Mouse (Mus musculus) layer of hippocampus, postnatal 10 days (tissue): Measurements from ENCODE around the gene Rhbdd3. TPM values are rescaled to one million over a fixed set of nuclear protein-coding genes. Genes with fewer than 3 reads are reported as not detected.

ENCODE experiments used
- DNase-seq, 2 experiments: peaks; one replicate each; pipeline ENCODE4 v3.0.0; 2021; ENCODE audit warnings: low spot score in 2 of 2
- long read RNA-seq: library from polyadenylated mRNA; stranded (forward); transcript quantifications from one replicate; pipeline ENCODE4 v2.0.0, GENCODE M21; 2023
- total RNA-seq, 2 experiments: library from RNA; stranded (reverse); gene quantifications; 2 replicates each; pipeline ENCODE4 v1.2.3; 2021

Rhbdd3 gene
- 10 to 100 TPM; 22.7 to 23.2 TPM for total RNA-seq
- long read RNA-seq, transcript Rhbdd3-202 (9 exons, 2,333 nt) = major isoform, 14 of 36 reads
- long read RNA-seq, partial matches to known transcripts = 4 of 36 reads
- long read RNA-seq, other reads (novel, unspliced or antisense) = 16 of 36 reads

- DNase-seq = peak; percentile 99 to 100
Observed at GRCm38 (mm10) chr11:5098736-5099542, at the start of gene Rhbdd3, which contains the start of gene Ewsr1. Gene Rhbdd3, plus strand, starts transcription at chr11:5098926. Gene Ewsr1, minus strand, starts transcription at chr11:5099266.

DNA sequence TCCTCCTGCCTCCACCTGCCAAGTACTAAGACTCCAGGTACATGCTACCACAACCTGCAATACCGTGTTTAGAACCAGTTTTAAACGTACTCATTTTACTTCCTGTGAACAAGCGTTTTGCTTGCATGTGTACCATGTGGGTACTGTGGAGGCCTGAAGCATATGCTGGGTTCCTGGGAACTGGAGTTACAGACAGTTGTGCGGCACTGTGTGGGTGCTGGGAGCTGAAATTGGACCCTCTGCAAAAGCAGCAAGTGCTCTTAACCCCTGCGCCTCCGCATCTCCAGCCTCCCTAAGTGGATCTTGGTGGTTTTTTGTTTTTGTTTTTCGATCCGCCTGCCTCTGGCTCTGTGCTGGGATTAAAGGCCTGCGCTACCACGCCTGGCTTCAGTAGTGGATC is 47.1 kb upstream of the Rhbdd3 start:
- no peak for DNase-seq

DNA sequence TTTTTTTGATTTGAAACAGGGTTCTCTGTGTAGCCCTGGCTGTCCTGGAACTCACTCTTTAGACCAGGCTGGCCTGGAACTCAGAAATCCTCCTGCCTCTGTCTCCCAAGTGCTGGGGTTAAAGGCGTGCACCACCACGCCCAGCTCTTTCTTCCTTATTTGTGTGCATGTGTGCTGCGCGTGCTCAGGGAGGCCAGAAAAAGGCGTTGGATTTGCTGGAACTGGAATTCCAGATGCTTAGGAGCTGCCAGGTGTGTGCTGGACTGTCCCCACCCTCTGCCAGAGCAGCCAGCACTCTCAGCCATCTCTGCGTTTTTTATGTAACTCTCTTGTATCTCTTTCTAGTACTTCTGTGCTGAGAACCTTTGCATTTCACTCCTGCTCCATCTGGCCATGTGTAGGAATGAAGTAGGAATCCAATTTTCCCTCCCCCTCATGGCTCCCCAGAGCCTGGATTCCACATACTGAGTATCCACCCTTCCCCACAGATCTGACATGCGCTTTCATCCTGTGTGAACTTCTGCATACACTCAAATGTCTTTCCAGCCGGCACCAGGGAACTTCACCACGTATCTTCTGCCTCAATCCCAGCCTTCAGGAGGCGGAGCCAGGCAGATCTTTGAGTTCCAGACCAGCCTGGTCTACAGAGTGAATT is 46.4 kb upstream of the Rhbdd3 start:
- no peak for DNase-seq

DNA sequence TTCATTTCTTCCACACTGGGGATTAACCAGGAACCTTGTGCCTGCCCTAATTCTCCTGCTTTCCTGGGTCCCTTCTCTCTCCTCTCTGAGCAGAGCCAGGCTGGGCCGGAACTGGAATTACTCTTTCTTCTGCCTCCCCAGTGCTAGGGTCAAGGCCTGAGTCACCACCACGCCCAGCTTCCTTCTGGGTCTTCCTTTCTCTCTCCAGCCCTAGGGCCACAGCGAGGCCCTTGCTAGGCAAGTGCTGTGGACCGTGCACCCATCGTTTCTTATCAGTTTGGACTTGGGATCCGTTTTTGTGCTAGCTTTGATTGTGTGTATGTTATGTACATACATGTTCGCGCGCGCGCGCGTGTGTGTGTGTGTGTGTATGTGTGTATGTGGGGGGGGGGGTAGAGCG is 44.6 kb upstream of the Rhbdd3 start:
- DNase-seq = no peak

- DNase-seq = no peak
Observed at GRCm38 (mm10) chr11:5054874-5055273, 43.9 kb upstream of the Rhbdd3 start.

DNA sequence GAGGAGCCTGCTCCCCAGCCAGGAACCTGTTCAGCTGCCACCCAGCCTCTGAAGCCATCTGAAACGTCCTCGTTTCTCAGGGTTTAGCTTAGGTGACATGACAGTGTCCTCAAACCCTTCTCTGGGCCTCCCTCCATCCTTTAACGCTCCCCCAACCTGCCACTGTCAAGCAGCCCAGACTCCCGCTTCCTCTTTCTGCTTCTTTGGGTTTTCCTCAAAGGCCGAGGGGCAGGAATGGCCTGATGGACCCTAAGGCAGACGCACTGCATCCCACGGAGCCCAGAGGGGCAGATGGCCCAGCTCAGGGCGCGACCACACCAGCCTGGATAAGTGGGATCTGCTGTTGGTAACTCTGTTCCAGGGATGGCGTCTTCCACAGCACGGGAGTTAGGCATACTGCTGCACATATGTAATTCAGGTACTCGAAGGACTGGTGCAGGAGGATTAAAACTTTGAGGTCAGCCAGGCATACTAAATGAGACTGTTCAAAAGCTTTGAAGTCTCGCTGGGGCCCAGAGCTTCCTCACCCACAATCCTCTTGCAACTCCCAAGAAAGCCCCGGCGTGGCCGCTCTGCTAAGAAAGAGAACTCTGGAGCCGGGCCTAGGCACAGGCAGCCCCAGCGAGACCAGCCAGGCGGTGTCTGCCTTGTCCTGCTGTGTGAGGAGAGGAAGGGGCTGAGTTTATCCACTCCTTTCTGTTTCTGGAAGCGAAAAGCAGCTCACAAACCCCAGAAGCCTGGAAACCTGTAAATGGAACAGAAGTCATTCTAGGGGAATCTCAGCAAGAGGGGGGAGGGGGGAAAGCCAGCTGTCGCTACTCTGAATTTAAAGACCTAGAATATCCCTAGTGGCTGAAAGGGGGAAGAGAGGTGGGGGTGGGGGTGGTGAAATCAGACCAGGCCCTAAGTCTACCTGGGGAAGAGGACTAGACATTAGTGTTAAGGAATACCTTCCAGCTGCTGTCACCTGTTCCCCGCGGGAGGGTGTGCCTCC is 42.5 kb upstream of the Rhbdd3 start:
- no peak for DNase-seq

- DNase-seq = no peak
Observed at GRCm38 (mm10) chr11:5057064-5057463, 41.7 kb upstream of the Rhbdd3 start.

DNA sequence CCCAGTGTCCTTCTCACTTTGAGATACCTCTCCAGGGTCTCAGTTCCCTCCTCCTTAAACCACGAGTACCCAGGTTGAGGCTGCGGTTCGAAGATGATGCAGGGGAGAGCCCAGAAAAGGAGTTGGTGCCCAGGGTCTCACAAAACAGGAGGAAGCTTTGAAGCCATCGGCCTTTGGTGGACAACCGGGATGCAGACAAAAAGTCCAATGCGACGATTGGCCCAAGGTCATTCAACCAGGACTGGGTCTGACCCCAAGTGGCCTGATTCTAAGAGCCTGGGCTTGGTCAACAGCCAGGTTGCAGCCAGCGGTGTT is 41.2 kb upstream of the Rhbdd3 start:
- DNase-seq = no peak

GRCm38 (mm10) chr11:5057856-5058641 is 40.7 kb upstream of the Rhbdd3 start, which contains the start of gene Rasl10a:
Gene Rasl10a, plus strand, starts transcription at chr11:5058128.
- peak; percentile 46 to 54 for DNase-seq

GRCm38 (mm10) chr11:5058783-5059182 is 39.9 kb upstream of the Rhbdd3 start:
- no peak for DNase-seq

DNA sequence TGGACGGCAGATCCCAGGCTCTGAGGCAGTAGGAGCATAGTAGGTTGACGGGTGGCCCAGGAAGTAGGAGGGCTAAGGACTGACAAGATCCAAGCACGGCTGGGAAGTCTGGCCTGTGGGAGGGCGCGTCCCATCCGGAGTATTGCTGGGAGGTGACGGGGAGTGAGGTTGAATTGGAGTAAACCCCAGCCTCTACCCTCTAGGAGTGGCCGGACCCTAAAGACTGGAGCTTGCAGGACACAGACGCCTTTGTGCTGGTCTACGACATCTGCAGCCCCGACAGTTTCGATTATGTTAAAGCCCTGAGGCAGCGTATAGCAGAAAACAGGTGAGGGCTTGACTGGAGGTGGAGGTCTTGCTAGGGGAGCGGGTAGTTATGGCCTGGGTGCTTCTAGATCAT is 39.5 kb upstream of the Rhbdd3 start:
- DNase-seq = no peak

- DNase-seq = peak; percentile 66 to 74
Observed at GRCm38 (mm10) chr11:5059704-5060156, 39.0 kb upstream of the Rhbdd3 start.

GRCm38 (mm10) chr11:5060756-5061412 is 37.8 kb upstream of the Rhbdd3 start:
- peak in 1 of 2 experiments; percentile 39 for DNase-seq

DNA sequence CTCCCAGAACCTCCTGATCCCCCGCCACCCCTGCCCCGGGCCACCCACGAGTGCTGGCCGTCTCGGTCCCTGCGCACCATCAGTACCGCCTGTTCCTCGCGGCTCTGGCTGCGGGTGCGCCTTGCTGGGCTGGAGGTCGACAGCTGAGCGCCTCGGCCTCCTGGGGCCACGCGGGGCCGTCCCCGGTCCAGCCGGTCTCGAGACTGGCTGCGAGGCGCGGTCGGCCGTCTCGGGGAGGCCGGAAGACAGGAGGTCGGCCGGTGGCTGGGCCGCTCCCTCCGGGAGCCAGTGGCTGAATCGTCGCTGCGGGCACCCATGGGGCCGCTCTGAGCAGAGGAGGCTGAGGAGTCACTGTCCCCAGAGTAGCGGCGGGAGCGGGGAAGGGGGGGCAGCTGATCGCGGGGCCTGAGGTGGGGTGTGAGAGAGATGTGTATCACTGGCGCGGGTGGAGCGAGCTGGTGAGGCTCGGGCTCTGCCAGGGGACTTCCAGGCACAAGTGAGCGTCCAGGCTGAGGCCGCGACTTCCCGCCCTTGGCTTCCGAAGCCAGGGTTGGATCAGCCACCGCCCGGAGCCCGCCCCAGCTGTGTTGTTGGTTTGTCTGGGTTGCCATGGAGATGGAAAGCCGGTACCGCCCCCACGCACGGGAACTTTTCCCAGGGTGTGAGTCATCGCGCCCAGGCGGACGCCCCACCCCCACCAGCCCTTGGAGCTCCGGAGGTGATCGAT is 37.1 kb upstream of the Rhbdd3 start:
- peak; percentile 91 to 94 for DNase-seq

DNA sequence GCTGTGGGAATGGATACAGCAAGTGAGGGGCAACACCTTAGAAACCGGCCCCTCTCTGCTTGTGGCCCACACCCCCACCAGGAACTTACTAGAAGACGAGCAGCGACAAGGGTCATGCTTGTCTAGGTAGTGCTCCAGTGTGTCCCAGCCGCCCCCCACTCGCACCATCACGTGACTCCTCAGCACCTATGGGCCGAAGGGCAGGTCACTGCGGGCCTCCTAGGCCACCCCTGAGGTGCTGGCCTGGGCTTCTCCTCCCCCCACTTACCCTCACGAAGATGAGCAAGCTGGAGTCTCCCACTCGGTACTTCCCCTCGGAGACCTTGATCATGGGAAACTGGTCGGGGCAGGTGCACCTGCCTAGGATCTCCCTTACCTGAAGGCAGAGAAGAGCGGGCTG is 36.4 kb upstream of the Rhbdd3 start:
- DNase-seq = no peak

GRCm38 (mm10) chr11:5062860-5063505 is 35.7 kb upstream of the Rhbdd3 start:
- no peak for DNase-seq

- peak in 1 of 2 experiments; percentile 54 for DNase-seq
Observed at GRCm38 (mm10) chr11:5063561-5064281, 35.0 kb upstream of the Rhbdd3 start.
